Mouse (Mus musculus) kidney, postnatal 0 days (tissue): ENCODE results near the gene Ruvbl2. TPM values are rescaled to one million over a fixed set of nuclear protein-coding genes. Genes with fewer than 3 reads are reported as not detected.
"Not testable (repeated sequence)": the region's sequence is repeated elsewhere in the genome, so short reads cannot be mapped to it uniquely, and the experiment has no call there.

Experiments
- ATAC-seq: fragments of 200-750 bp; cut with Nextera tagmentation; replicated peaks from 2 replicates; pipeline ENCODE4 v1.8.0; 2017; ENCODE audit warnings: low read depth, moderate number of reproducible peaks, moderate TSS enrichment, moderate library complexity; ENCODE audit not compliant: low FRiP score
- DNase-seq: peaks from one replicate; pipeline ENCODE4 v3.0.0-alpha.2; 2016; ENCODE audit warnings: low spot score
- H3K27ac ChIP-seq: fragments of 300-500 bp; sonication (generic); 2 replicates; pipeline ENCODE4 v1.5.1; 2014; ENCODE audit warnings: mild to moderate bottlenecking
- H3K27me3 ChIP-seq: fragments of 300-500 bp; sonication (generic); 2 replicates; pipeline ENCODE4 v1.6.1; 2014; ENCODE audit warnings: low read length, mixed read lengths; ENCODE audit not compliant: insufficient read depth
- H3K36me3 ChIP-seq: fragments of 300-500 bp; sonication (generic); 2 replicates; pipeline ENCODE4 v1.6.1; 2014; ENCODE audit warnings: low read length, mixed read lengths; ENCODE audit not compliant: insufficient read depth
- H3K4me1 ChIP-seq: fragments of 300-500 bp; sonication (generic); replicated peaks from 2 replicates; pipeline ENCODE4 v1.6.1; 2014; ENCODE audit warnings: antibody characterized with exemption, low read length, mixed read lengths; ENCODE audit not compliant: insufficient read depth
- H3K4me2 ChIP-seq: fragments of 300-500 bp; sonication (generic); 2 replicates; pipeline ENCODE4 v1.6.1; 2014; ENCODE audit warnings: mild to moderate bottlenecking, low read length, moderate library complexity, mixed read lengths
- H3K4me3 ChIP-seq: fragments of 300-500 bp; sonication (generic); replicated peaks from 2 replicates; pipeline ENCODE4 v1.5.1; 2014; ENCODE audit warnings: low read depth, low read length
- H3K9ac ChIP-seq: fragments of 300-500 bp; sonication (generic); 2 replicates; pipeline ENCODE4 v1.6.1; 2014; ENCODE audit warnings: low read depth, low read length
- H3K9me3 ChIP-seq: fragments of 300-500 bp; sonication (generic); replicated peaks from 2 replicates; pipeline ENCODE4 v1.6.1; 2016; ENCODE audit warnings: low read length, inconsistent platforms, mixed read lengths
- CTCF ChIP-seq: IDR thresholded peaks from 2 replicates; pipeline ENCODE4 v1.5.1; 2016; ENCODE audit warnings: antibody characterized with exemption, low read depth, mild to moderate bottlenecking, moderate library complexity
- WGBS: fragments of 180-500 bp; shearing (Covaris S2); extraction: QIAGEN DNeasy Blood & Tissue Kit; methylation state at CpG from one replicate; pipeline ENCODE4 v1.1.7; 2014; 5-methylcytosine and 5-hydroxymethylcytosine counted together
- polyA plus RNA-seq: library from polyadenylated mRNA; unstranded; fragments of >200 nt; fragmentation: Nextera tagmentation; extraction: Ambion mirVana; gene quantifications from 2 replicates; pipeline ENCODE4 v1.2.1, GENCODE M21; 2015

Gene Ruvbl2
- polyA plus RNA-seq, 1 experiment from 2014 or later, result 94.6 TPM

DNA sequence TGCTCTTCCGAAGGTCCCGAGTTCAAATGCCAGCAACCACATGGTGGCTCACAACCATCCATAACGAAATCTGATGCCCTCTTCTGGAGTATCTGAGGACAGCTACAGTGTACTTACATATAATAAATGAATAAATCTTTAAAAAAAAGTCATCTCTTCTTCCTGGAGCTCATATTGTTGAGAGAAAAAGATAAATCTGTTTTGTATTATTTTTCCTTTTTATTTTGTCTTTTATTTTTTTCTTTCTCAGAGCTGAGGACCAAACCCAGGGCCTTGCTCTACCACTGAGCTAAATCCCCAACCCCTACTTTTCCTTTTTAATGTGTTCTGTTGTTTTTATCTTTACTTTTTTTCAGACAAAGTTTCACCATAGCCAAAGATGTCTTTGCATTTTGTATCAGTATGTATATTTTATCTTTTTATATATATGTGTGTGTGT is 41.5 kb downstream of the Ruvbl2 start:
- DNase-seq, H3K9ac ChIP-seq, H3K9me3 ChIP-seq, H3K27me3 ChIP-seq, H3K36me3 ChIP-seq: not testable (repeated sequence)
- peak; percentile 22 for ATAC-seq
- peak overlapping the region; percentile 58 for H3K4me2 ChIP-seq
- TF ChIP-seq CTCF, result peak; percentile 56
- 1% methylated on average over 3 of the region's 3 CpGs for WGBS
- peak overlapping the region; percentile 45 for H3K4me3 ChIP-seq
- H3K27ac ChIP-seq, result 0 out of 2 replicates have a peak overlapping the region, but pooled peaks have one; percentile 79
- H3K4me1 ChIP-seq, result peaks cover 11% of the 10 kb centered on the region

DNA sequence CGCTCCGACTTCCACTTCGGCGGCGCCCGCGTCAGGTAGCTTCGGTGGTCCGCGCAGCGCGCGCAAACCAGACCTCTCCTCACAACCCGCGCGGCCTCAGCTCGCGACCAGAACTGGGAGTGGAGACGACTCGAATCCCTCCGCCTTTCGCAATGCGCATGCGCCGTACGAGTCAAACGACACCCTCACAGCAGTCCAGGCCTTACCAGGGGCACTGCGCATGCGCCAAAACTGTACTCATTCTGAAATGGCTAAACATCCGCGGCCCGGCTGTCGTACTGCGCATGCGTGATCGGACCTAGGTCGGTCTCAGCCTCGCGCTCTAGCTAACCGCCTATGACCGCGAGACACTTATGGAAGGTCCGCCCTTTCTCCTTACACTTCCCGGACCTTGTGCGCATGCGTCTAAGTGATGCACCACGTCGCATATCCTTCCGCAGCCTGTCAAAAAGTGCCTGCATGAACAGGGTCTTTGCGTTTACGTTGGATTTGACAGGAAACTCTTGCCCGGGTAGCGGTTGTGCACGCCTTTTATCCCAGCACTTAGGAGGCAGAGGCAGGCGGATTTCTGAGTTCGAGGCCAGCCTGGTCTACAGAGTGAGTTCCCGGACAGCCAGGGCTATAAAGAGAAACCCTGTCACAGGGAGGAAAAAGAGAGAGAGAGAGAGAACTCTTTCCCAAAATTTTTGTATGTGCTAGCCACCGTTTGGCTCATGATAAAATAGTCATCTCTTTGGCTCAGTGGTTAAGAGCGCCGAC is 42.1 kb downstream of the Ruvbl2 start, which contains the start of gene Snrnp70:
TSS of gene Snrnp70 (minus strand) at position 165 of the 759 bp plus-strand sequence.
- H3K27ac ChIP-seq, result peak within 1 kb of the TSS; percentile 98
- peak within 1 kb of the TSS; percentile 91 for H3K9ac ChIP-seq
- H3K4me1 ChIP-seq, result peaks cover 11% of the 10 kb centered on the region
- WGBS, result under 1% methylated on average over 60 of the region's 60 CpGs
- ATAC-seq, result peak; percentile 96
- H3K4me3 ChIP-seq, result peak within 1 kb of the TSS; percentile 79
- DNase-seq, result peak; percentile 100
- peak within 1 kb of the TSS; percentile 88 for H3K4me2 ChIP-seq
- no peaks in the 10 kb centered on the region for H3K27me3 ChIP-seq
- no peak for TF ChIP-seq CTCF
- H3K9me3 ChIP-seq, result no peaks in the 10 kb centered on the region
- H3K36me3 ChIP-seq, result peaks cover 14% of the 10 kb centered on the region

DNA sequence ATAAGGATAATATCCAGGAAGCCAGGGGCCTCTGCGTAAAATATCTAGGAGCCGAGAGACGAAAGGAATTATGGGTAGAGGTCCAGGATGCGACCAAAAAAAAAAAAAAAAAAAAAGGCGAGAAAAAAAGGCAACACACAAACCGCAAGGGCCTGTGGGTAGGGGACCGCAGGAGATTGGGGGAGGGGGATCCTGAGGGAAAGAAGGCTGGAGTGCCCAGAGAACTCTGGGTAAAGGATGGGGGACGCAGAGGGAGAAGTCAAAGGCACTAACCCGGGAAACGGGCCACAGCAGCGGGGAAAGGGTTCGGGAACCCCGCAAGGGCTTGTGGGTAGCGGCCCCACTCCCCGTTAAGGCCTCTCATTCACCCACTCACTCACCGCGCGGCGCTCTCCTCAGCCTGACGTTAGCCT is 42.8 kb downstream of the Ruvbl2 start:
- Histone ChIP-seq H3K9me3 (no peaks in the 10 kb centered on the region), H3K9ac (peak overlapping the region; percentile 91), H3K4me3 (peak overlapping the region; percentile 79), H3K36me3 (peaks cover 18% of the 10 kb centered on the region), H3K4me1 (peaks cover 11% of the 10 kb centered on the region), H3K27me3 (no peaks in the 10 kb centered on the region), H3K27ac (peak overlapping the region; percentile 98), H3K4me2 (peak overlapping the region; percentile 88)
- DNase-seq (peak; percentile 87), ATAC-seq (peak; percentile 62)
- TF ChIP-seq CTCF, result no peak
- 0% methylated on average over 19 of the region's 20 CpGs for WGBS

GRCm38 (mm10) chr7:45386077-45386476 is 51.8 kb downstream of the Ruvbl2 start:
- Histone ChIP-seq H3K4me1 (no peaks in the 10 kb centered on the region), H3K4me2 (no peak overlapping the region), H3K27me3 (no peaks in the 10 kb centered on the region), H3K4me3 (no peak overlapping the region), H3K36me3 (peaks cover 88% of the 10 kb centered on the region), H3K9ac (no peak overlapping the region), H3K9me3 (no peaks in the 10 kb centered on the region), H3K27ac (no peak overlapping the region)
- ATAC-seq, result no peak
- DNase-seq, result peak; percentile 45
- peak; percentile 54; the same call in 1 of the 2 replicates for TF ChIP-seq CTCF
- 81% methylated on average over 3 of the region's 3 CpGs for WGBS

GRCm38 (mm10) chr7:45376057-45376456 is 61.8 kb downstream of the Ruvbl2 start:
- Histone ChIP-seq H3K27me3 (no peaks in the 10 kb centered on the region), H3K27ac (no peak overlapping the region), H3K9me3 (no peaks in the 10 kb centered on the region), H3K9ac (no peak overlapping the region), H3K4me1 (no peaks in the 10 kb centered on the region), H3K4me3 (no peak overlapping the region), H3K36me3 (peaks cover 67% of the 10 kb centered on the region), H3K4me2 (no peak overlapping the region)
- DNase-seq, result no peak
- no peak for ATAC-seq
- 86% methylated on average over 1 of the region's 1 CpGs for WGBS
- TF ChIP-seq CTCF, result no peak

GRCm38 (mm10) chr7:45374620-45375019 is 63.3 kb downstream of the Ruvbl2 start:
- Histone ChIP-seq H3K27me3 (no peaks in the 10 kb centered on the region), H3K4me1 (no peaks in the 10 kb centered on the region; the same call in 1 of the 2 replicates), H3K27ac (no peak overlapping the region), H3K9ac (no peak overlapping the region), H3K4me2 (no peak overlapping the region), H3K36me3 (peaks cover 53% of the 10 kb centered on the region), H3K9me3 (no peaks in the 10 kb centered on the region), H3K4me3 (no peak overlapping the region)
- WGBS, result 95% methylated on average over 8 of the region's 8 CpGs
- no peak for TF ChIP-seq CTCF
- DNase-seq, result no peak
- ATAC-seq, result no peak
